Mouse (Mus musculus) heart, embryonic 11.5 days (tissue): ENCODE results near the gene Brip1. TPM values are rescaled to one million over a fixed set of nuclear protein-coding genes. Genes with fewer than 3 reads are reported as not detected.

Experiments
- ATAC-seq: fragments of 200-750 bp; cut with Nextera tagmentation; replicated peaks from 2 replicates; pipeline ENCODE4 v1.8.0; 2017; ENCODE audit warnings: moderate library complexity; ENCODE audit not compliant: insufficient number of reproducible peaks, low FRiP score, low TSS enrichment
- H3K27ac ChIP-seq: fragments of 300-500 bp; sonication (generic); 2 replicates; pipeline ENCODE4 v1.5.1; 2014; ENCODE audit warnings: mild to moderate bottlenecking, low read depth, low read length
- H3K27me3 ChIP-seq: fragments of 300-500 bp; sonication (generic); 2 replicates; pipeline ENCODE4 v1.6.1; 2014; ENCODE audit warnings: mild to moderate bottlenecking, low read length, mixed read lengths; ENCODE audit not compliant: control insufficient read depth, insufficient read depth
- H3K36me3 ChIP-seq: fragments of 300-500 bp; sonication (generic); 2 replicates; pipeline ENCODE4 v1.6.1; 2014; ENCODE audit warnings: mild to moderate bottlenecking, low read length, moderate library complexity, mixed read lengths; ENCODE audit not compliant: control insufficient read depth, insufficient read depth
- H3K4me1 ChIP-seq: fragments of 300-500 bp; sonication (generic); 2 replicates; pipeline ENCODE4 v1.6.1; 2014; ENCODE audit warnings: low read length; ENCODE audit not compliant: control insufficient read depth, insufficient read depth
- H3K4me2 ChIP-seq: fragments of 300-500 bp; sonication (generic); 2 replicates; pipeline ENCODE4 v1.6.1; 2014; ENCODE audit warnings: mild to moderate bottlenecking, moderate library complexity
- H3K4me3 ChIP-seq: fragments of 300-500 bp; sonication (generic); 2 replicates; pipeline ENCODE4 v1.5.1; 2014; ENCODE audit warnings: low read depth, low read length
- H3K9ac ChIP-seq: fragments of 300-500 bp; sonication (generic); 2 replicates; pipeline ENCODE4 v1.6.1; 2014; ENCODE audit warnings: mild to moderate bottlenecking, low read depth, low read length, moderate library complexity
- H3K9me3 ChIP-seq: fragments of 300-500 bp; sonication (generic); replicated peaks from 2 replicates; pipeline ENCODE4 v1.6.1; 2016; ENCODE audit warnings: low read length; ENCODE audit not compliant: control insufficient read depth
- WGBS: fragments of 180-500 bp; shearing (Covaris S2); extraction: QIAGEN DNeasy Blood & Tissue Kit; methylation state at CpG from one replicate; pipeline ENCODE4 v1.1.7; 2014; ENCODE audit not compliant: insufficient replicate concordance; 5-methylcytosine and 5-hydroxymethylcytosine counted together
- polyA plus RNA-seq: library from polyadenylated mRNA; unstranded; fragments of >200 nt; fragmentation: Nextera tagmentation; extraction: Ambion mirVana; gene quantifications from 2 replicates; pipeline ENCODE4 v1.2.1, GENCODE M21; 2014

The Brip1 gene
- polyA plus RNA-seq, 1 experiment from 2014 or later, result 5.8 TPM

- Histone ChIP-seq H3K27ac (no peak overlapping the region), H3K4me3 (no peak overlapping the region), H3K27me3 (no peaks in the 10 kb centered on the region), H3K4me2 (no peak overlapping the region), H3K4me1 (no peaks in the 10 kb centered on the region), H3K9me3 (no peaks in the 10 kb centered on the region), H3K36me3 (no peaks in the 10 kb centered on the region), H3K9ac (no peak overlapping the region)
- 57% methylated on average over 4 of the region's 4 CpGs for WGBS
- ATAC-seq, result no peak
These were observed 168.1 kb downstream of the Brip1 start for GRCm38 (mm10) chr11:86032910-86033309.

DNA sequence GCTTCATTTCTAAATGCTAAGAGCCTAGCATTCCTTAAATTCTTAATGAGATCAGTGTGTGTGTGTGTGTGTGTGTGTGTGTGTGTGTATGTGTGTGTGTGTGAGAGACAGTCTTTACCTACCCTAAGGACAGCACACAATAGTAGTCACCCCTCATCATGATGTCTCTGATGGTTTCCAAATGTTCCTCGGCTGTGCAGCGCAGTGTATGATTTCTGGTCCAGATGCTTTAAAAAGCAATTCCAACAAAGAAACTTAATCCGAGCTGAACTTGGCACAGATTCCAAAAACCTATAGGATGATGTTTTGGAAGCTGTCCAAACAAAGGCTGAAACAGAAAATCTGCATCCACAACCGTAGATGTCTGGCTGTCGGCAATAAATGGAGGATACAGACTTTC is 173.0 kb downstream of the Brip1 start:
- WGBS, result 79% methylated on average over 5 of the region's 5 CpGs
- H3K4me2 ChIP-seq, result no peak overlapping the region
- ATAC-seq, result no peak

DNA sequence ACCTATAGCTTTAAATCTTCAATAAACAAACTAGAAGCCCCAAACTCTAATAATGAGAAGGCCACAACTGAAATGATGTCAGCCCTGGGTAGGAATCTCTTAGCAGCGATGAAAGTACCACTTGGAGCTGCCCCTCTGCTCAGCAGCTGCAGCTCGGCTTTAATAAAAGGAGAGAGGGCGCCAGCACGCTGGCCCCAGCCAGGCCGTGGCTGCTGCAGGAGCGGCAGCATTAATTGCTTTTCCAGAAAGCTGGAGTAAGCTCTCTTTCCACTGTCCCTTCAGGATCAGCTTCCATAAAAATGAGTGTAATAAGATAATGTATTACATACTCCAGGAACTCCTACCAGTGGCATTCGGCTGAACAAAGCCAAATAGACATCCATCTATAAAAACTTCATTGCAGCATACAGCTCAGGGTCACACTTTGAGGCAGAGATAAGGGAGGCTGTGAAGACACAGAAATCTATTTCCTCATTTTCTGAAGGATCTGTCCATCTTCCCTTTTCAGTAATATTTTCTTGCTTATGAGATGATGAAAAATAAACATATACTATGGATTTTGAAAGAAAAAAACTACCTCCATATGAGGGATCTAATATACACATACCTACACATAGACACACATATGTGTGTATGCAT is 174.3 kb downstream of the Brip1 start:
- H3K9me3 ChIP-seq, result no peaks in the 10 kb centered on the region
- no peak overlapping the region for H3K9ac ChIP-seq
- no peaks in the 10 kb centered on the region for H3K27me3 ChIP-seq
- no peaks in the 10 kb centered on the region for H3K36me3 ChIP-seq
- H3K4me1 ChIP-seq, result 0 out of 2 replicates have a peak, but pooled peaks cover 2% of the 10 kb centered on the region
- H3K4me3 ChIP-seq, result no peak overlapping the region
- H3K27ac ChIP-seq, result no peak overlapping the region
- 28% methylated on average over 7 of the region's 7 CpGs for WGBS
- no peak for ATAC-seq
- no peak overlapping the region for H3K4me2 ChIP-seq

More for the DNA sequence above, 173.0 kb downstream of the Brip1 start:
- Histone ChIP-seq H3K4me3 (no peak overlapping the region), H3K4me1 (0 out of 2 replicates have a peak, but pooled peaks cover 2% of the 10 kb centered on the region), H3K9me3 (no peaks in the 10 kb centered on the region), H3K27ac (no peak overlapping the region), H3K36me3 (no peaks in the 10 kb centered on the region), H3K9ac (no peak overlapping the region), H3K27me3 (no peaks in the 10 kb centered on the region)

DNA sequence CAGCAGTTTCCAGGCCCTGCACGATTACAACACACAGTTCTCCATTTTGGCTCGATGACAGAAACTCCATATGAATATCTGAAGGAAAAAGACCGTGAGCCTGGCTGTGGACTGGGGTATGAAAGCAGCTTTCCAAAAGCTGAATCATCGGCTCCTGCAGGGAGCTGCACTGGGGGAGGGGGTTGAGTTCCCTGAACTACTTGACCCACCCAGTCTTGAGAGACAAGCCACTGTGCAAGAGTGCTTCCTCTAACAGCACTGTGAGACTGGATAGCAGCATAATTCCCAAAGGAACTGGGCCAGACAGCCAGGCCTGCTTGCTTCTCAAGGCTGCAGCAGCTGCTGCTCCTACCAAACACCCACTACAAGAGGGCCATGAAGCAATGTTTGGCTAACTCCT is 178.6 kb downstream of the Brip1 start:
- Histone ChIP-seq H3K9me3 (no peaks in the 10 kb centered on the region), H3K4me1 (0 out of 2 replicates have a peak, but pooled peaks cover 2% of the 10 kb centered on the region), H3K27ac (no peak overlapping the region), H3K9ac (no peak overlapping the region), H3K27me3 (no peaks in the 10 kb centered on the region), H3K36me3 (no peaks in the 10 kb centered on the region), H3K4me3 (no peak overlapping the region), H3K4me2 (no peak overlapping the region)
- 49% methylated on average over 4 of the region's 4 CpGs for WGBS
- ATAC-seq, result no peak

GRCm38 (mm10) chr11:86020033-86020432 is 181.0 kb downstream of the Brip1 start:
- no peak overlapping the region for H3K27ac ChIP-seq
- no peaks in the 10 kb centered on the region for H3K9me3 ChIP-seq
- ATAC-seq, result no peak
- no peaks in the 10 kb centered on the region for H3K27me3 ChIP-seq
- no peaks in the 10 kb centered on the region for H3K36me3 ChIP-seq
- no peaks in the 10 kb centered on the region for H3K4me1 ChIP-seq
- 63% methylated on average over 1 of the region's 1 CpGs for WGBS
- H3K4me3 ChIP-seq, result no peak overlapping the region
- no peak overlapping the region for H3K4me2 ChIP-seq
- no peak overlapping the region for H3K9ac ChIP-seq

GRCm38 (mm10) chr11:86016242-86016641 is 184.8 kb downstream of the Brip1 start:
- Histone ChIP-seq H3K27me3 (no peaks in the 10 kb centered on the region), H3K9me3 (no peaks in the 10 kb centered on the region), H3K4me3 (no peak overlapping the region), H3K9ac (no peak overlapping the region), H3K4me2 (no peak overlapping the region), H3K27ac (no peak overlapping the region), H3K4me1 (no peaks in the 10 kb centered on the region), H3K36me3 (no peaks in the 10 kb centered on the region)
- ATAC-seq, result no peak
- 80% methylated on average over 11 of the region's 11 CpGs for WGBS

- Histone ChIP-seq H3K4me3 (no peak overlapping the region), H3K36me3 (no peaks in the 10 kb centered on the region), H3K27ac (no peak overlapping the region), H3K4me1 (no peaks in the 10 kb centered on the region), H3K27me3 (no peaks in the 10 kb centered on the region), H3K9me3 (no peaks in the 10 kb centered on the region), H3K9ac (no peak overlapping the region), H3K4me2 (no peak overlapping the region)
- ATAC-seq, result no peak
- WGBS, result 60% methylated on average over 2 of the region's 2 CpGs
These were observed 187.9 kb downstream of the Brip1 start for GRCm38 (mm10) chr11:86013087-86013486.

DNA sequence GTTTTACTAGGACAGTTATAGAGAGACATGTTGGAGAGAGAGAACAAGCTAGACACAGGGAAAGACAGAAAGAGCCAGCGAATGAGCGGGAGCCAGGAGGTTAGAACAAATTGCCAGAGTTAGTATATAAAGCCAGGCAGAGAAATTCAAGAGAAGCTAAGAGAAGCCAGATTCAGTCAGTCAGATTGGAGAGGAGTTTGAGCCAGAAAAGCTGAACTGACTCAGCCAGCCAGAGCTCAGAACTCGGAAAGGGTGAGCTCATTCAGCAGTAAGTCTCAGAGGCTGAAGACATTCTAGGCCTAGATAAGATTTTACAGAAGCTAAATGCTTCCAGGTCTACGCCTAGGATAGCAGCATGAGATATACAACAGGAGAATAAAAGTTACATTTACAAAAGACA is 190.5 kb downstream of the Brip1 start:
- no peak for ATAC-seq
- H3K36me3 ChIP-seq, result no peaks in the 10 kb centered on the region
- 66% methylated on average over 4 of the region's 4 CpGs for WGBS

GRCm38 (mm10) chr11:86008211-86008905 is 192.6 kb downstream of the Brip1 start:
- Histone ChIP-seq H3K9me3 (no peaks in the 10 kb centered on the region), H3K4me3 (no peak overlapping the region), H3K27ac (no peak overlapping the region), H3K9ac (no peak overlapping the region), H3K4me2 (no peak overlapping the region), H3K27me3 (no peaks in the 10 kb centered on the region), H3K36me3 (no peaks in the 10 kb centered on the region), H3K4me1 (no peaks in the 10 kb centered on the region)
- WGBS, result 77% methylated on average over 10 of the region's 10 CpGs
- ATAC-seq, result no peak

More for the DNA sequence above, 190.5 kb downstream of the Brip1 start:
- Histone ChIP-seq H3K27me3 (no peaks in the 10 kb centered on the region), H3K4me3 (no peak overlapping the region), H3K9ac (no peak overlapping the region), H3K4me1 (no peaks in the 10 kb centered on the region), H3K27ac (no peak overlapping the region), H3K9me3 (no peaks in the 10 kb centered on the region), H3K4me2 (no peak overlapping the region)
